Comparison of ENCODE assay signal across 10 mouse cellular contexts in genomic region chr11:65852066-65852465, GRCm38 (mm10). TPM values are rescaled to one million over a fixed set of nuclear protein-coding genes. Genes with fewer than 3 reads are reported as not detected.
DNase-seq lines count a peak whose midpoint lies in the region; ATAC-seq lines count a peak whose summit lies in the region.
"Had no signal": no experiment of that assay in that cellular context is flagged by ENCODE, and none has a peak within 500 bp of the region (broad histone marks: within the 10 kb centered on the region; RNA-seq: fewer than 3 reads in every experiment).

No protein-coding gene starts in this region.

- no peaks in the 10 kb centered on the region for H3K9me3 ChIP-seq in embryonic facial prominence, embryonic 11.5 days (replicated peaks; ENCODE audit: control insufficient read depth, low read length)
- no peaks in the 10 kb centered on the region for H3K9me3 ChIP-seq in embryonic facial prominence, embryonic 10.5 days
- H3K9me3 ChIP-seq in limb, embryonic 11.5 days (ENCODE audit: control insufficient read depth, low read length): no peaks in the 10 kb centered on the region
- H3K9me3 ChIP-seq in limb, embryonic 10.5 days (replicated peaks): no peaks in the 10 kb centered on the region
- no peaks in the 10 kb centered on the region for H3K9me3 ChIP-seq in forebrain, embryonic 11.5 days (ENCODE audit: control insufficient read depth, low read length)
- H3K9me3 ChIP-seq: heart, embryonic 13.5 days; megakaryocyte, embryonic 14.5 days had no signal

- H3K27me3 ChIP-seq in embryonic facial prominence, embryonic 11.5 days (ENCODE audit: control insufficient read depth, insufficient read depth, low read length): no peaks in the 10 kb centered on the region
- no peaks in the 10 kb centered on the region for H3K27me3 ChIP-seq in embryonic facial prominence, embryonic 10.5 days (replicated peaks; ENCODE audit: low read depth, poor library complexity, severe bottlenecking)
- no peaks in the 10 kb centered on the region for H3K27me3 ChIP-seq in limb, embryonic 11.5 days (ENCODE audit: control insufficient read depth, insufficient read depth, low read length)
- H3K27me3 ChIP-seq in limb, embryonic 10.5 days (ENCODE audit: low read depth, poor library complexity, severe bottlenecking): no peaks in the 10 kb centered on the region
- no peaks in the 10 kb centered on the region for H3K27me3 ChIP-seq in forebrain, embryonic 11.5 days (ENCODE audit: control insufficient read depth, insufficient read depth, low read length)

- no peaks in the 10 kb centered on the region for H3K4me1 ChIP-seq in embryonic facial prominence, embryonic 11.5 days (ENCODE audit: control insufficient read depth, insufficient read depth, low read length)
- no peaks in the 10 kb centered on the region for H3K4me1 ChIP-seq in embryonic facial prominence, embryonic 10.5 days
- H3K4me1 ChIP-seq in limb, embryonic 11.5 days (ENCODE audit: control insufficient read depth, insufficient read depth, low read length): no peaks in the 10 kb centered on the region
- no peaks in the 10 kb centered on the region for H3K4me1 ChIP-seq in limb, embryonic 10.5 days
- H3K4me1 ChIP-seq in forebrain, embryonic 11.5 days (replicated peaks; ENCODE audit: control insufficient read depth, insufficient read depth, low read length): no peaks in the 10 kb centered on the region
- H3K4me1 ChIP-seq: heart, embryonic 13.5 days; megakaryocyte, embryonic 14.5 days had no signal

- no peak overlapping the region for H3K4me3 ChIP-seq in embryonic facial prominence, embryonic 11.5 days (ENCODE audit: low read depth, low read length)
- no peak overlapping the region for H3K4me3 ChIP-seq in embryonic facial prominence, embryonic 10.5 days
- no peak overlapping the region for H3K4me3 ChIP-seq in limb, embryonic 11.5 days (ENCODE audit: low read depth, low read length)
- no peak overlapping the region for H3K4me3 ChIP-seq in limb, embryonic 10.5 days
- no peak overlapping the region for H3K4me3 ChIP-seq in forebrain, embryonic 11.5 days (ENCODE audit: low read depth, low read length)
- H3K4me3 ChIP-seq: heart, embryonic 13.5 days; megakaryocyte, embryonic 14.5 days had no signal

- H3K4me2 ChIP-seq in embryonic facial prominence, embryonic 11.5 days (ENCODE audit: low read depth, low read length): no peak overlapping the region
- H3K4me2 ChIP-seq in limb, embryonic 11.5 days (ENCODE audit: low read depth, severe bottlenecking): no peak overlapping the region
- no peak overlapping the region for H3K4me2 ChIP-seq in forebrain, embryonic 11.5 days (ENCODE audit: low read depth, low read length, severe bottlenecking)
- H3K4me2 ChIP-seq: heart, embryonic 13.5 days had no signal

- H3K27ac ChIP-seq in embryonic facial prominence, embryonic 11.5 days (replicated peaks; ENCODE audit: low read depth, low read length): no peak overlapping the region
- H3K27ac ChIP-seq in embryonic facial prominence, embryonic 10.5 days (replicated peaks): no peak overlapping the region
- H3K27ac ChIP-seq in limb, embryonic 11.5 days (replicated peaks; ENCODE audit: low read depth, low read length): no peak overlapping the region
- H3K27ac ChIP-seq in limb, embryonic 10.5 days: no peak overlapping the region
- H3K27ac ChIP-seq in forebrain, embryonic 11.5 days (ENCODE audit: low read depth, low read length): no peak overlapping the region
- H3K27ac ChIP-seq: heart, embryonic 13.5 days had no signal

- H3K9ac ChIP-seq in embryonic facial prominence, embryonic 11.5 days (replicated peaks; ENCODE audit: low read length): no peak overlapping the region
- no peak overlapping the region for H3K9ac ChIP-seq in limb, embryonic 11.5 days (ENCODE audit: low read length)
- H3K9ac ChIP-seq in forebrain, embryonic 11.5 days (ENCODE audit: low read length): no peak overlapping the region
- H3K9ac ChIP-seq: heart, embryonic 13.5 days had no signal

- 20% methylated on average over 1 of the region's 1 CpGs for WGBS in embryonic facial prominence, embryonic 11.5 days
- 32% methylated on average over 1 of the region's 1 CpGs for WGBS in embryonic facial prominence, embryonic 10.5 days
- WGBS in limb, embryonic 11.5 days: 13% methylated on average over 1 of the region's 1 CpGs
- 17% methylated on average over 1 of the region's 1 CpGs for WGBS in limb, embryonic 10.5 days
- 23% methylated on average over 1 of the region's 1 CpGs for WGBS in forebrain, embryonic 11.5 days

- ATAC-seq in embryonic facial prominence, embryonic 11.5 days (replicated peaks; ENCODE audit: insufficient number of reproducible peaks, low FRiP score, low TSS enrichment, low read depth): no peak
- no peak for ATAC-seq in limb, embryonic 11.5 days (ENCODE audit: insufficient number of reproducible peaks, low FRiP score, low TSS enrichment, low read depth)
- ATAC-seq in megakaryocyte, adult 5-6 weeks (ENCODE audit: poor library complexity, severe bottlenecking): no peak
- ATAC-seq in forebrain, embryonic 11.5 days (replicated peaks; ENCODE audit: low FRiP score): no peak

- H3K36me3 ChIP-seq in embryonic facial prominence, embryonic 11.5 days (replicated peaks; ENCODE audit: control insufficient read depth, insufficient read depth, low read depth, low read length): no peaks in the 10 kb centered on the region
- no peaks in the 10 kb centered on the region for H3K36me3 ChIP-seq in embryonic facial prominence, embryonic 10.5 days (replicated peaks)
- H3K36me3 ChIP-seq in limb, embryonic 11.5 days (ENCODE audit: control insufficient read depth, insufficient read depth, low read length): no peaks in the 10 kb centered on the region
- H3K36me3 ChIP-seq in limb, embryonic 10.5 days: no peaks in the 10 kb centered on the region
- no peaks in the 10 kb centered on the region for H3K36me3 ChIP-seq in forebrain, embryonic 11.5 days (ENCODE audit: control insufficient read depth, insufficient read depth, low read length)
- H3K36me3 ChIP-seq: heart, embryonic 13.5 days had no signal

- peak; percentile 31 for DNase-seq in embryonic facial prominence, embryonic 11.5 days (ENCODE audit: low spot score)
- no peak for DNase-seq in embryonic facial prominence, embryonic 10.5 days (ENCODE audit: low spot score)
- DNase-seq in limb, embryonic 11.5 days (ENCODE audit: low spot score): peak; percentile 23
- no peak for DNase-seq in limb, embryonic 10.5 days (ENCODE audit: low spot score)
- peak; percentile 50 for DNase-seq in R1 (ENCODE audit: low read depth, low spot score)
- DNase-seq in lung, postnatal 36 days: peak; percentile 21
- DNase-seq in forebrain, embryonic 11.5 days (ENCODE audit: low spot score): no peak

RNA-seq across cellular contexts. Expression of gene Zkscan6, which starts 45.1 kb away (rescaled TPM):
- polyA plus RNA-seq in embryonic facial prominence, embryonic 11.5 days (2014; fragmentation: Nextera tagmentation; extraction: Ambion mirVana): 12.6 and 13.0 TPM in 2 replicates
- polyA plus RNA-seq in embryonic facial prominence, embryonic 10.5 days (2016; fragmentation: Nextera tagmentation; extraction: Ambion mirVana): 10.8 and 12.3 TPM in 2 replicates
- polyA plus RNA-seq in limb, embryonic 11.5 days (2014; fragmentation: Nextera tagmentation; extraction: Ambion mirVana): 9.7 and 10.1 TPM in 2 replicates
- polyA plus RNA-seq in limb, embryonic 10.5 days (2016; fragmentation: Nextera tagmentation; extraction: Ambion mirVana): 9.1 and 10.6 TPM in 2 replicates
- 5.4 and 9.8 TPM in 2 replicates for total RNA-seq in megakaryocyte, adult 5-6 weeks (2015)
- total RNA-seq in megakaryocyte, adult 5-6 weeks (2017): 20.7 and 26.1 TPM in 2 replicates
- polyA plus RNA-seq in forebrain, embryonic 11.5 days (2014; fragmentation: Nextera tagmentation; extraction: Ambion mirVana): 13.3 and 15.0 TPM in 2 replicates

Comparison
In these comparisons a context has a peak if more than half of its experiments do, and no peak if none do; other contexts are left out.
1. DNase-seq: peak in embryonic facial prominence, embryonic 11.5 days (single experiment), limb, embryonic 11.5 days (single experiment), R1 (single experiment) and lung, postnatal 36 days (single experiment); none in embryonic facial prominence, embryonic 10.5 days (single experiment), limb, embryonic 10.5 days (single experiment) and forebrain, embryonic 11.5 days (single experiment).